Mouse (Mus musculus): ENCODE results near the gene Bcam. TPM values are rescaled to one million over a fixed set of nuclear protein-coding genes. Genes with fewer than 3 reads are reported as not detected.

The Bcam gene
- polyA plus RNA-seq, 1 experiment from 2014 or later, result 8.8 TPM

- Histone ChIP-seq H3K4me2 (ENCODE audit: low read depth, low read length) (no peak overlapping the region), H3K4me3 (ENCODE audit: low read depth, low read length) (no peak overlapping the region), H3K27ac (ENCODE audit: low read depth) (no peak overlapping the region), H3K9ac (replicated peaks) (no peak overlapping the region), H3K9me3 (ENCODE audit: low read length) (0 out of 2 replicates have a peak, but pooled peaks cover 6% of the 10 kb centered on the region), H3K4me1 (ENCODE audit: insufficient read depth) (peaks cover 24% of the 10 kb centered on the region), H3K27me3 (ENCODE audit: insufficient read depth, low read length) (no peaks in the 10 kb centered on the region), H3K36me3 (replicated peaks; ENCODE audit: insufficient read depth, low read length) (peaks cover 7% of the 10 kb centered on the region; the same call in 1 of the 2 replicates)
- TF ChIP-seq EP300 (IDR thresholded peaks at IDR 0.05; ENCODE audit: low read depth), result no peak
- TF ChIP-seq CTCF (IDR thresholded peaks at IDR 0.05; ENCODE audit: low read depth), result no peak
- ATAC-seq (no peak), DNase-seq (no peak)
- WGBS (ENCODE audit: insufficient replicate concordance), result 80% methylated on average over 4 of the region's 4 CpGs
These were observed 53.5 kb downstream of the Bcam start for GRCm38 (mm10) chr7:19717346-19717745.

GRCm38 (mm10) chr7:19716822-19717221 lies 54.0 kb downstream of the Bcam start:
- H3K4me2 ChIP-seq (ENCODE audit: low read depth, low read length), result no peak overlapping the region
- H3K27ac ChIP-seq (ENCODE audit: low read depth), result 0 out of 2 replicates have a peak overlapping the region, but pooled peaks have one; percentile 81
- H3K9ac ChIP-seq (replicated peaks), result no peak overlapping the region
- no peaks in the 10 kb centered on the region for H3K27me3 ChIP-seq (ENCODE audit: insufficient read depth, low read length)
- WGBS (ENCODE audit: insufficient replicate concordance), result 82% methylated on average over 2 of the region's 2 CpGs
- TF ChIP-seq CTCF (IDR thresholded peaks at IDR 0.05; ENCODE audit: low read depth), result no peak
- TF ChIP-seq EP300 (IDR thresholded peaks at IDR 0.05; ENCODE audit: low read depth), result no peak
- H3K4me3 ChIP-seq (ENCODE audit: low read depth, low read length), result no peak overlapping the region
- H3K36me3 ChIP-seq (replicated peaks; ENCODE audit: insufficient read depth, low read length), result peaks cover 11% of the 10 kb centered on the region
- H3K4me1 ChIP-seq (ENCODE audit: insufficient read depth), result peaks cover 24% of the 10 kb centered on the region
- DNase-seq (no peak), ATAC-seq (no peak)
- 0 out of 2 replicates have a peak, but pooled peaks cover 6% of the 10 kb centered on the region for H3K9me3 ChIP-seq (ENCODE audit: low read length)

DNA sequence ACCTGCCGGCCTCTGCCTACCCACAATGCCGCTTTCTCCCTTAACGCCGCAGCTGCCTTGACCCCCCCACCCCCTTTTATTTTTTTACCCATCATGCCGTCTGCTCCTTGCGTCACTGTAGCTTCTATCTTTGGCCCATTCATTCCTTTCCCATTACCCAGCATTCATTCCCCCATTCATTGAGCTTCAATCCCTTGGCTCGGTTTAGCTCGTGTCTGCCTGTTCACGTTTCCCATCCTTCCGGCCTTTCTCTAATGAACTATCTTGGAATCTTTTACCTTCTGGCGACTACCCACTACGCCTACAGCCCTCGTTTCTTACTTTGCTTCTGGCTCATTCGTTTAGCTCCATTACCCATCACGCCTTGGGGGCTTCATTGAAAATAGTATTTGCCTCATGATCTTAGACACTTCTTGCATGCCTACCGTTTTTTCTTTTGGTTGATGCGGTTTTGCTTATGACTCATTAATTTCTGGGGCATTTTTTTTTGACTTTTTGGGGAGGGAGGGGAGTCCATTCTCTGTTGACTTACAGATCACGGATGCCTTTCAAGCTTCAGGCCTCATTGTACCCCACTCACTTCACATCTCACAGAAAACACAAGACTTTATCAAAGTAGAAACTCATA lies 54.6 kb downstream of the Bcam start:
- no peak for ATAC-seq

DNA sequence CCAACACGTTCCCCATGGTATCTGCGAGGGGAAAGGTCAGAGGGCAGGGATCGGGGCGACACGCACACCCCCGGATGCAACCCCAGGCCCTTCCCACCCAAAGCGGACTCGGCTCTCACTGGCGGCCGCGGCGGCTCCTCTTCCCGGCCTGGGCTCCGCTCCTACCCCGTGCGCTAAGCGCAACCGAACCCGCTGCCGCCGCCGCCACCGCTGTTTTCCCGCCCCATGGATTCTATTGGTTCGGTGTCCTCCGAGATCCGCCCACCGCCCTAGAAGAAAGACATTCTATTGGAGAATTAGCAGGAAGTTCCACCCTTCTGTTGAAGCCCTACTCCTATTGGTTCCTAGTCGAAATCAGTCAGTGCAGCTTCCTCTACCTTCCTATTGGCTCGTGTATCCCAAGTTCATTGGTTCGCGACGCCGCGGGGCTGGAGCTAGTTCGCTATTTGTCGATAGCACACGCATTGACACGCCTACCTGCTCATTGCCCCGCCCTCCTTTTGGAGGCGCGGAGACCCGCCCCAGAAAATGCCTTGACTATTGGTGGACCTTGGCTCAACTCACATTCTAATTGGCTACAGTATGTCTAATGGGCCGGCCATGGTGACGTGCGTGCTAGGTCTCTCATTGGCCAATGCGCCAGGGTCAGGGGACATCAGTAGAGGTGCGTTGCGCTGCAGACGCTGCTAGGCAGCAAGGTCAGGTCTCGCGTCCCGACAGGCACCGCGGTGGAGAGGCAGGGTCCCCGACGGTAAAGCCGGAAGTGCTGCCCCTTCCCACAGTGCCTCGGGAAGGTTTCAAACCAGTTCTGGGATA lies 55.4 kb downstream of the Bcam start, which contains the start of gene Tomm40:
Tomm40 (minus strand) TSS at position 200 of the 816 bp plus-strand sequence.
- TF ChIP-seq EP300 (IDR thresholded peaks at IDR 0.05; ENCODE audit: low read depth) (peak; percentile 57), CTCF (IDR thresholded peaks at IDR 0.05; ENCODE audit: low read depth) (no peak)
- 0% methylated on average over 53 of the region's 59 CpGs for WGBS (ENCODE audit: insufficient replicate concordance)
- H3K27me3 ChIP-seq (ENCODE audit: insufficient read depth, low read length), result no peaks in the 10 kb centered on the region
- DNase-seq (peak; percentile 98), ATAC-seq (peak; percentile 95)
- no peaks in the 10 kb centered on the region for H3K9me3 ChIP-seq (ENCODE audit: low read length)
- H3K4me2 ChIP-seq (ENCODE audit: low read depth, low read length), result peak within 1 kb of the TSS; percentile 96
- peaks cover 22% of the 10 kb centered on the region for H3K36me3 ChIP-seq (replicated peaks; ENCODE audit: insufficient read depth, low read length)
- H3K9ac ChIP-seq (replicated peaks), result peak within 1 kb of the TSS; percentile 95
- H3K4me1 ChIP-seq (ENCODE audit: insufficient read depth), result peaks cover 24% of the 10 kb centered on the region
- H3K4me3 ChIP-seq (ENCODE audit: low read depth, low read length), result peak within 1 kb of the TSS; percentile 87
- H3K27ac ChIP-seq (ENCODE audit: low read depth), result peak within 1 kb of the TSS; percentile 86

More for the DNA sequence above, 54.6 kb downstream of the Bcam start:
- Histone ChIP-seq H3K27me3 (ENCODE audit: insufficient read depth, low read length) (no peaks in the 10 kb centered on the region), H3K36me3 (replicated peaks; ENCODE audit: insufficient read depth, low read length) (peaks cover 18% of the 10 kb centered on the region), H3K27ac (ENCODE audit: low read depth) (peak overlapping the region; percentile 81), H3K9me3 (ENCODE audit: low read length) (0 out of 2 replicates have a peak, but pooled peaks cover 5% of the 10 kb centered on the region), H3K4me1 (ENCODE audit: insufficient read depth) (peaks cover 24% of the 10 kb centered on the region), H3K4me2 (ENCODE audit: low read depth, low read length) (peak overlapping the region; percentile 73), H3K9ac (replicated peaks) (peak overlapping the region; percentile 28), H3K4me3 (ENCODE audit: low read depth, low read length) (peak overlapping the region; percentile 43)
- no peak for DNase-seq
- TF ChIP-seq CTCF (IDR thresholded peaks at IDR 0.05; ENCODE audit: low read depth) (no peak), EP300 (IDR thresholded peaks at IDR 0.05; ENCODE audit: low read depth) (no peak)
- WGBS (ENCODE audit: insufficient replicate concordance), result 6% methylated on average over 18 of the region's 18 CpGs

DNA sequence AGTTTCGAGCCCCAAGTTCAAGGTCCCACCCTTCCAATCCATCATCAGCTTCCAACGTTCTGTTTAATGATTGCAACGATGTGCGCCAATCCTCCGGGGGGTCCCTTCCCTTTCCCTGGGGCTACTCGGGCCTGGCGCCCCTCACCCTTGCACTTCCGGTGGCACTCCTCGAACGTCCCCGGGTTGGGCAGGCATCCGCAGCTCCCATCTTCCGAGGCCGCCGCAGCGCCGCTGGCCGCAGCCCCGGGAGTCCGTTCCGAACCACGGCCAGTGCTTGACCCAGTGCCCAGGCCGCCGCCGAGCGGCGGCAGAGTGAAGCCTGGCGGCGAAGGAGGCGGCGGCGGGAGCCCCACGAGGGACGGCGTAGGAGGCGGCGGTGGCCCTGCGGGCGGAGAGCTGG lies 56.0 kb downstream of the Bcam start:
- peak overlapping the region; percentile 96 for H3K4me2 ChIP-seq (ENCODE audit: low read depth, low read length)
- under 1% methylated on average over 37 of the region's 39 CpGs for WGBS (ENCODE audit: insufficient replicate concordance)

GRCm38 (mm10) chr7:19713598-19713997 lies 57.2 kb downstream of the Bcam start:
- peaks cover 37% of the 10 kb centered on the region for H3K36me3 ChIP-seq (replicated peaks; ENCODE audit: insufficient read depth, low read length)
- peak overlapping the region; percentile 96; the same call in 1 of the 2 replicates for H3K4me2 ChIP-seq (ENCODE audit: low read depth, low read length)
- no peak overlapping the region for H3K9ac ChIP-seq (replicated peaks)
- H3K4me3 ChIP-seq (ENCODE audit: low read depth, low read length), result no peak overlapping the region
- H3K27me3 ChIP-seq (ENCODE audit: insufficient read depth, low read length), result no peaks in the 10 kb centered on the region
- H3K27ac ChIP-seq (ENCODE audit: low read depth), result peak overlapping the region; percentile 86; the same call in 1 of the 2 replicates
- ATAC-seq (no peak), DNase-seq (no peak)
- WGBS (ENCODE audit: insufficient replicate concordance), result 78% methylated on average over 9 of the region's 9 CpGs
- TF ChIP-seq CTCF (IDR thresholded peaks at IDR 0.05; ENCODE audit: low read depth) (no peak), EP300 (IDR thresholded peaks at IDR 0.05; ENCODE audit: low read depth) (no peak)
- H3K9me3 ChIP-seq (ENCODE audit: low read length), result no peaks in the 10 kb centered on the region
- H3K4me1 ChIP-seq (ENCODE audit: insufficient read depth), result peaks cover 24% of the 10 kb centered on the region

More for the DNA sequence above, 56.0 kb downstream of the Bcam start:
- Histone ChIP-seq H3K9ac (replicated peaks) (peak overlapping the region; percentile 95), H3K36me3 (replicated peaks; ENCODE audit: insufficient read depth, low read length) (peaks cover 26% of the 10 kb centered on the region), H3K27ac (ENCODE audit: low read depth) (peak overlapping the region; percentile 86), H3K4me1 (ENCODE audit: insufficient read depth) (peaks cover 24% of the 10 kb centered on the region), H3K9me3 (ENCODE audit: low read length) (no peaks in the 10 kb centered on the region), H3K27me3 (ENCODE audit: insufficient read depth, low read length) (no peaks in the 10 kb centered on the region), H3K4me3 (ENCODE audit: low read depth, low read length) (peak overlapping the region; percentile 87)
- TF ChIP-seq EP300 (IDR thresholded peaks at IDR 0.05; ENCODE audit: low read depth) (no peak), CTCF (IDR thresholded peaks at IDR 0.05; ENCODE audit: low read depth) (no peak)
- DNase-seq, result no peak
- no peak for ATAC-seq
